Mouse (Mus musculus): ENCODE measurements around the gene Trpm7. TPM values are rescaled to one million over a fixed set of nuclear protein-coding genes. Genes with fewer than 3 reads are reported as not detected.

Gene Trpm7
- polyA plus RNA-seq, 1 experiment = 3.4 TPM

GRCm38 (mm10) chr2:126765867-126766582 is 110.0 kb downstream of the Trpm7 start:
- 38% methylated on average over 11 of the region's 11 CpGs for WGBS
- DNase-seq (ENCODE audit: low read depth, low spot score) = no peak

GRCm38 (mm10) chr2:126759351-126759750 is 116.7 kb downstream of the Trpm7 start:
- no peak for DNase-seq (ENCODE audit: low read depth, low spot score)
- WGBS = 91% methylated on average over 7 of the region's 7 CpGs

- DNase-seq (ENCODE audit: low read depth, low spot score) = no peak
- 93% methylated on average over 6 of the region's 6 CpGs for WGBS
Observed at GRCm38 (mm10) chr2:126755664-126756063, 120.4 kb downstream of the Trpm7 start.

DNA sequence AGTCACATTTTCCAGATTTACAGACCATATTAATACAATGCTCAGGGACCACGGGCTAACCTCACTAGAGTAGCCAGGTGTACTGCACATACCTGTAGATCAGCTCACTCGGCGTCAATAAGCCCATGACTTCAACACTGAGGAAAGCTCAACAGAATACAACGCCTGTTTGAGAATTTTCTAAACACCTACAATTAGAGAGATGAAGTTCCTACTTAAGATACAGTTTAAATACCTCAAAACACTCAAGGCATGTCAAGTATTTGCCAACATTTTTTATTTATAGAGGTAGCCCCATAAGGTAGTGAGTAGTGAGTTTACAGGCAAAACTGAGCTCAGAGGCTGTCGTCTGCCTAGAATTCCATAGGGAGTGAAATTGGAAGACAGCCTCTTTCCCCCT is 132.6 kb downstream of the Trpm7 start:
- WGBS = 89% methylated on average over 5 of the region's 5 CpGs
- DNase-seq (ENCODE audit: low read depth, low spot score) = no peak

Other genes with a start within 250 kb of the Trpm7 start
- 9.2 and 9.8 TPM in 2 replicates for gene Gabpb1, start 199.9 kb downstream of the Trpm7 start, polyA plus RNA-seq (2012; rRNA removed)
- gene Usp8, start 168.9 kb downstream of the Trpm7 start, polyA plus RNA-seq (2012; rRNA removed) = 8.6 and 15.9 TPM in 2 replicates
- gene Usp50, start 92.8 kb downstream of the Trpm7 start, polyA plus RNA-seq (2012; rRNA removed) = 0.52 and 0.71 TPM in 2 replicates
- 22.5 and 26.6 TPM in 2 replicates for gene Sppl2a, start 57.0 kb upstream of the Trpm7 start, polyA plus RNA-seq (2012; rRNA removed)
- gene Ap4e1, start 132.5 kb upstream of the Trpm7 start, polyA plus RNA-seq (2012; rRNA removed) = 1.3 and 2.3 TPM in 2 replicates
- gene Blvra, start 194.4 kb upstream of the Trpm7 start, polyA plus RNA-seq (2012; rRNA removed) = 13.2 and 14.3 TPM in 2 replicates

Measured in large intestine, adult 2 months (tissue).